Mouse (Mus musculus) c-Kit-positive CD71-positive TER-119-positive erythroid progenitor cells, embryonic 14.5 days (primary cell): ENCODE results near the gene Il31ra.

Experiments
- DNase-seq: peaks from one replicate; pipeline ENCODE4 v3.0.0-alpha.2; 2013; ENCODE audit warnings: low spot score

The Il31ra gene

GRCm38 (mm10) chr13:112507691-112508090 is 86.5 kb downstream of the Il31ra start:
- DNase-seq, result no peak

- DNase-seq, result no peak
These were observed 87.4 kb downstream of the Il31ra start for GRCm38 (mm10) chr13:112506766-112507165.

- DNase-seq, result no peak
These were observed 88.7 kb downstream of the Il31ra start for GRCm38 (mm10) chr13:112505436-112505835.

GRCm38 (mm10) chr13:112503846-112504245 is 90.3 kb downstream of the Il31ra start:
- no peak for DNase-seq

- DNase-seq, result no peak
These were observed 93.7 kb downstream of the Il31ra start for GRCm38 (mm10) chr13:112500466-112500865.

GRCm38 (mm10) chr13:112500027-112500426 is 94.1 kb downstream of the Il31ra start:
- no peak for DNase-seq

- DNase-seq, result no peak
These were observed 99.6 kb downstream of the Il31ra start for GRCm38 (mm10) chr13:112494590-112494989.

- DNase-seq, result no peak
These were observed 101.9 kb downstream of the Il31ra start for GRCm38 (mm10) chr13:112492285-112492678.

- DNase-seq, result no peak
These were observed 102.4 kb downstream of the Il31ra start for GRCm38 (mm10) chr13:112491636-112492284.

- peak; percentile 17 for DNase-seq
These were observed 104.1 kb downstream of the Il31ra start for GRCm38 (mm10) chr13:112490036-112490435.

GRCm38 (mm10) chr13:112486676-112487075 is 107.5 kb downstream of the Il31ra start:
- DNase-seq, result no peak

- DNase-seq, result no peak
These were observed 107.9 kb downstream of the Il31ra start for GRCm38 (mm10) chr13:112486236-112486635.

- no peak for DNase-seq
These were observed 111.1 kb downstream of the Il31ra start for GRCm38 (mm10) chr13:112483015-112483414.

GRCm38 (mm10) chr13:112482525-112482924 is 111.6 kb downstream of the Il31ra start:
- DNase-seq, result no peak

GRCm38 (mm10) chr13:112479926-112480325 is 114.2 kb downstream of the Il31ra start:
- DNase-seq, result no peak

GRCm38 (mm10) chr13:112479032-112479431 is 115.1 kb downstream of the Il31ra start:
- no peak for DNase-seq

- no peak for DNase-seq
These were observed 120.1 kb downstream of the Il31ra start for GRCm38 (mm10) chr13:112473757-112474755.

GRCm38 (mm10) chr13:112472401-112473023 is 121.6 kb downstream of the Il31ra start:
- no peak for DNase-seq

GRCm38 (mm10) chr13:112471201-112471600 is 123.0 kb downstream of the Il31ra start:
- no peak for DNase-seq
